Mouse (Mus musculus) cerebellum, adult 2 months (tissue): ENCODE measurements at regions not wholly inside any gene's neighbourhood (a gene's known extent, or its start where the extent isn't known, plus 50 kb on each side); places are given as distances from the start of the nearest gene placed in this dataset.

Source experiments
- CTCF ChIP-seq: fragments of 200-500 bp; IDR thresholded peaks from 2 replicates; pipeline ENCODE4 v1.5.1; 2011; ENCODE audit warnings: low read depth, mild to moderate bottlenecking, control low read depth, low read length, moderate library complexity, borderline replicate concordance; ENCODE audit not compliant: insufficient read depth
- POLR2A ChIP-seq: fragments of 200-500 bp; IDR thresholded peaks from 2 replicates; pipeline ENCODE4 v1.6.1; 2011; ENCODE audit warnings: low read length, control low read depth, borderline replicate concordance; ENCODE audit not compliant: insufficient read depth

GRCm38 (mm10) chr2:18473361-18473771 is 80.7 kb upstream of the Dnajc1 start:
- TF ChIP-seq POLR2A (no peak), CTCF (no peak)
